Mouse (Mus musculus) hindbrain, embryonic 15.5 days (tissue): ENCODE measurements around the gene Thsd4. TPM values are rescaled to one million over a fixed set of nuclear protein-coding genes. Genes with fewer than 3 reads are reported as not detected.

Source experiments
- ATAC-seq: fragments of 200-750 bp; cut with Nextera tagmentation; 2 replicates; pipeline ENCODE4 v1.8.0; 2017; ENCODE audit warnings: low read depth, moderate number of reproducible peaks, moderate TSS enrichment; ENCODE audit not compliant: low FRiP score
- H3K27ac ChIP-seq: fragments of 300-500 bp; sonication (generic); replicated peaks from 2 replicates; pipeline ENCODE4 v1.5.1; 2015; ENCODE audit warnings: mild to moderate bottlenecking, inconsistent platforms
- H3K27me3 ChIP-seq: fragments of 300-500 bp; sonication (generic); 2 replicates; pipeline ENCODE4 v1.6.1; 2015; ENCODE audit warnings: control low read depth, inconsistent platforms
- H3K36me3 ChIP-seq: fragments of 300-500 bp; sonication (generic); 2 replicates; pipeline ENCODE4 v1.6.1; 2015; ENCODE audit warnings: control low read depth, inconsistent platforms
- H3K4me1 ChIP-seq: fragments of 300-500 bp; sonication (generic); replicated peaks from 2 replicates; pipeline ENCODE4 v1.6.1; 2015; ENCODE audit warnings: control low read depth, inconsistent platforms
- H3K4me2 ChIP-seq: fragments of 300-500 bp; sonication (generic); 2 replicates; pipeline ENCODE4 v1.6.1; 2015; ENCODE audit warnings: moderate library complexity, mild to moderate bottlenecking, inconsistent platforms
- H3K4me3 ChIP-seq: fragments of 300-500 bp; sonication (generic); 2 replicates; pipeline ENCODE4 v1.5.1; 2015; ENCODE audit warnings: mild to moderate bottlenecking, inconsistent platforms
- H3K9ac ChIP-seq: fragments of 300-500 bp; sonication (generic); 2 replicates; pipeline ENCODE4 v1.6.1; 2015; ENCODE audit warnings: inconsistent platforms
- H3K9me3 ChIP-seq: fragments of 300-500 bp; sonication (generic); 2 replicates; pipeline ENCODE4 v1.6.1; 2016; ENCODE audit warnings: control low read depth, inconsistent platforms
- WGBS: fragments of 180-500 bp; shearing (Covaris S2); methylation state at CpG from one replicate; pipeline ENCODE4 v1.1.7; 2015; 5-methylcytosine and 5-hydroxymethylcytosine counted together
- polyA plus RNA-seq: library from polyadenylated mRNA; unstranded; fragments of >200 nt; fragmentation: Nextera tagmentation; extraction: Ambion mirVana; gene quantifications from 2 replicates; pipeline ENCODE4 v1.2.1, GENCODE M21; 2015

Gene Thsd4
- polyA plus RNA-seq, 1 experiment from 2014 or later, result 5.2 TPM

DNA sequence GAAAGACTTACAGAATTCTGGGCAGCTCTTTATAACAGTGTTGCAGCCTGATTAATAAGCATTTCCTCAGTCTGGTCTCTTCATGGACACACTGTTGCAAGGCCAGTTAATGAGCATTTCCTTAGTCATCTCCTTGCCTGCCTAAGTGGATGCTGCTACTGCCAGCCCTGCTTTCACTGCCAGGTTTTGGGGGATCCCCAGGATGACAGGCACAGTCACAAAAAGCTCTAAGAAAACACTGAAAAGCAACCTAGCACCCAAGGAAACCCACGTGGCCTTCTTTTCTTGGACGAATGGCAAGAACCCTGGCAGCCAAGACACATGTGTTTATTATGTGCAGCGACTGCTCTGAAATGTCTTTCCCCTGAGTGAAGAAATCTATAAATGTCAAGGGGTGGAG, 41.8 kb downstream of the Thsd4 start:
- no peaks in the 10 kb centered on the region for H3K36me3 ChIP-seq
- H3K4me1 ChIP-seq, result no peaks in the 10 kb centered on the region
- H3K4me2 ChIP-seq, result no peak overlapping the region
- ATAC-seq, result no peak
- H3K27ac ChIP-seq, result no peak overlapping the region
- WGBS, result 56% methylated on average over 3 of the region's 3 CpGs
- H3K9me3 ChIP-seq, result no peaks in the 10 kb centered on the region
- H3K27me3 ChIP-seq, result no peaks in the 10 kb centered on the region
- no peak overlapping the region for H3K4me3 ChIP-seq
- H3K9ac ChIP-seq, result no peak overlapping the region

DNA sequence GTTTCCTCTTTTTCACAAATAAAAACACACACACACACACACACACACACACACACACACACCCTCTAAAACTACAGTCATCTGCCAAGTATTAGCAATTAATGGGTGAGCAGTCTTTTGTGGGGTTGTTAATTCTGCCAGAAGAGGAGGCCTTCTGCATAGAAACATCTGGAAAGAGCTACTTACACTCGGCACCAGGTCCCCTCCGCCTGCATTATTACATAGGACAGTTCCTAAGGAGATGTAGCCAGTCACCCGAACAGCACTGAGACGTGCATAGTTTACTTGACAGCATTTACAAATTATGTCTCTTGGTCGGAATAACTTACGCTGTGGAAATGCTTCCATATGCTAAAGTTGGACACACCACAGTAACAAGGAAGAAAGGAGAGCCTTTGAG, 43.0 kb downstream of the Thsd4 start:
- no peak overlapping the region for H3K4me2 ChIP-seq
- WGBS, result 53% methylated on average over 6 of the region's 6 CpGs
- no peak overlapping the region for H3K9ac ChIP-seq
- no peaks in the 10 kb centered on the region for H3K9me3 ChIP-seq
- H3K27ac ChIP-seq, result no peak overlapping the region
- no peak for ATAC-seq
- H3K4me3 ChIP-seq, result no peak overlapping the region
- no peaks in the 10 kb centered on the region for H3K36me3 ChIP-seq
- no peaks in the 10 kb centered on the region for H3K27me3 ChIP-seq
- no peaks in the 10 kb centered on the region for H3K4me1 ChIP-seq

DNA sequence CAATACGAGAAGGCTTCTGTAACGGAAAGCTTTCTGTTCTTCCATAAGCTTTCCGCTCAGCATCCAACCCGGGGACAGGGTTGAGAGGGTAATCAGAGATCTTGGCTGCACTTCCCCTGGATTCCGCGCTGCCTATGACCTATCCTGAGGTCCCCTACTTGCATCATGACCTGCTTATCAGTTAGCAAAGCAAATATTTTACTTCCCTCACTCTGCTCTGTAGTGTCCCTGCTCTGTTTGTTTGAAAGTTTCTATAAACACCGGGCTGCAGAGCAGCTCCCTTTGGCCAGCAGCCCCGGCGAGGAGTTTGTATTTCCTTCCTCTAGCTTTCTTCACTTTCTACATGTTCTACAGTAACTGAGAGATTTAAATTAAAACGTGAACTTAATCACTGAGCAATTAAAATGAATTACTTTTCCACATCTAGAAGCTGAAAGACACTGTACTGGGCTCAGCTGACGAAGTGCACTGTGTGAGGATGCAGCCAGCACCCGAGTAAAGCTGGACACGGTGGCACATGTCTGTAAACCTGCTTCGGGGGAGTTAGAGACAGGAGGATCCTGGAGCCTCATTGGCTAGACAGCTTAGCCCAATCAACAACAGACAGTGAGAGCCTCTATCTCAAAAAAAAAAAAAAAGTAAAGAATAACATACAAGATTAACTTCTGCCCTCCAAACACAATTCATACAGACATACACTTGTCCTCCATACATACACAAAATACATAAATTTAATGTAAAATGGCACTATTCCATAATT, 43.7 kb downstream of the Thsd4 start:
- 78% methylated on average over 14 of the region's 14 CpGs for WGBS
- Histone ChIP-seq H3K27me3 (no peaks in the 10 kb centered on the region), H3K9ac (no peak overlapping the region), H3K36me3 (no peaks in the 10 kb centered on the region), H3K4me2 (no peak overlapping the region), H3K4me1 (no peaks in the 10 kb centered on the region), H3K4me3 (no peak overlapping the region), H3K27ac (no peak overlapping the region), H3K9me3 (no peaks in the 10 kb centered on the region)
- ATAC-seq, result no peak

DNA sequence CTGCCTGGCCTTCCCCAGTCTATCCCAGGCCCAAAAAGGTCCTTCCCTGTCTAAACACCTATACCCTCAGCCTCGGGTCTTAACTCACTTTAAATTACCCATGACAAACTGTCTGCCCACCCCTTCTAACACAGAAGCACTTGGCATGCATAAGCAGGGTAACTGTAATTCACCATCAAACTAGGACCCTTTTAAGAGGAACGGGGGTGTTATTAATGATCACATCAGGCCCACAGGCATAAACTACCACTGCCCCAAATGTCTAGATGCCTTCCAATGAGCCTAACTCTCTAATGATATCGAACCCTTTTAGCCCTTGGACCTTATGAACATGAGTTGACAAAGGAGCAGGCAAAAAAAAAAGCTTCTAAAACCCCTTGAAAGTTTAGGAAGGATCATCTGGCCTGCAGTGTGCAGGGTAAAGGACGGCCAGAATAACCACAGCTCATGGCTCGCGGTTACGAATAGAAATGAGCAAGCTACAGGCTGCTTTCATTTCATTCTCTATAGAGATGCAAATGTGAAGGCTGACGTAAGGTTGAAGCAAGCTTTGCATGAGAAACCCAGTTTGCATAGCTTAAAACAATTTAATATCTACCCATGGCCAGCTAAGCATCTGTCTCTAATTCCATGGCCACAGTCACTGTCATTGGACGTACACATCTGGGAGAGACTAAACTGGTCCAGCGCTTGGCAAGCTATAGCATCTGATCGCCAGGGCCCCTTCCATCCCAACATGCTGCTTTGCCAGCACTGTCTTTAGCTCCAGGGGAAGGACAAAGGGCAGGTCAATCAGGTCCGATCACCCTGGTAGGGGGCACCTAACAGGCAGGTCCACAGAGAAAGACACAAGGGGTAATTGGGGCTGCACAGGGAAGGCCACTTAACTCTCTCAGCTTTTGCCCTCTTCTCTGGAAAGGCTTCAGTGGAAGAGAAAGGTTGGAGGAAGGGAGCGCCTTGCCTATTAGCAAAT, 61.5 kb downstream of the Thsd4 start:
- no peaks in the 10 kb centered on the region for H3K36me3 ChIP-seq
- no peak overlapping the region for H3K9ac ChIP-seq
- no peak for ATAC-seq
- peaks cover 39% of the 10 kb centered on the region for H3K4me1 ChIP-seq
- H3K9me3 ChIP-seq, result no peaks in the 10 kb centered on the region
- 35% methylated on average over 13 of the region's 13 CpGs for WGBS
- H3K27ac ChIP-seq, result no peak overlapping the region
- no peak overlapping the region for H3K4me2 ChIP-seq
- no peak overlapping the region for H3K4me3 ChIP-seq
- no peaks in the 10 kb centered on the region; the same call in 1 of the 2 replicates for H3K27me3 ChIP-seq

DNA sequence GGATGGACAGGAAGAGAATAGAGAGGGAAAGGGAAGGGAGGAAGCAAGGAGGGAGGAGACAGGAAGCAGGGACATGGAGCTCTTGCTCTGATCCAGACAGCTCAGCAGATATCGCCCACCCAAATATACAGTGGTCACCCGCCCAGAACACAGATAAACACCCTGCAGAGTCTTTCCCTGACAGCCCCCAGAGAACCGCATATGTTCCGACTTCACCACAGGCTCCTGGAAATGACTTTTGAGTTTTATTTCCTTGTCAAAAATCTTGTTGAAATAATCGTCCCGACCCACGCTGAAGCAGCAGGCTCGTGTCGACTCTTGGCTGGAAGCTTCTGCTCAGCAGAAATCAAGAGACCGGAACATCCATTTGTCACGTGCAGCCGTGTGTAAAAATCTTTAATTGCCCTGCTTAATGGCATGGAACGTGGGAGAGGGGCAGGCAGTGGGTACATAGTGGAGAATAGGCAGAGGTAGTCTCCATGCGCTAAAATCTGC, 63.3 kb downstream of the Thsd4 start:
- Histone ChIP-seq H3K9ac (no peak overlapping the region), H3K9me3 (no peaks in the 10 kb centered on the region), H3K4me2 (peak overlapping the region; percentile 42), H3K4me3 (no peak overlapping the region), H3K36me3 (no peaks in the 10 kb centered on the region), H3K27me3 (no peaks in the 10 kb centered on the region; the same call in 1 of the 2 replicates), H3K4me1 (peaks cover 39% of the 10 kb centered on the region), H3K27ac (peak overlapping the region; percentile 51)
- 0 out of 2 replicates have a peak, but pooled peaks have one; percentile 35 for ATAC-seq
- WGBS, result 23% methylated on average over 14 of the region's 14 CpGs

DNA sequence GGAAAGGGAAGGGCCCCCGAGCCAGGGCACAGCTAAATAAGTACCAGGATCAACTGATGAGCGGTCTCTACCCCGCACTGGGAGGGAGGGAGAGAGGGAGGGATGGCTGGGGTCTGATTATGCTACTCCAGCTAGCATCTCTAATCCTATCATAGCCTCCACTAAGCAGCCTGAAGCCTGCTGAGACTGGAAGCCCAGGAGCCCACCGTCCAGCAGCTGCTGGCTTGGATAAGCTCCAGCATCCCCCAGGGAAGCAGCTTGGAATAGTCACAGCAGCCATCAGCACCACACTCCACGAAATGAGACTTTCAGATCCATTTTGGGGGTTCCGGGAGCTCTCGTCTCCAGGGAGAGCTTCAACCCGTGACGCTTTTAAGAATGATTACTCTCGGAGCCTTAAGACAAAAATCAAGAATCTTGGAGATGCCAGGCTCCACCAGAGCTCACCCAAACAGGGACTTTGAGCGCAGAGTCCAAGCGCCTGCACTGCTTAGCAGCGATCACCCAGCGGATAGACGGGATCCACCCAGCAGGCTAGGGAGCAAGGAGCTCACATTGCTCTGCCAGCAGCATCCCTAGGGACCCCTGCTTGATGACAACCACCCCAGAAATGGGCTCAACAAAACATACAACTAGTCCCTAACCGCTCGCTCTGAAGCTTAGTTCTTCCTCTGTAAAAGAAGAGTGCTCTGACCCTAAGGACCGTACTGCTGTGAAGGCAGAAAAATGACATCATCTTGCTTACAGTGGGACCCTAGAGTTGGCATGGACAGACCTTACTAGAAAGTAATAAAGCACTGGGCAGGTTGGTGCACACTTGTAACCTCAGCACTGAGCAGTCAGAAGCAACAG, 64.3 kb downstream of the Thsd4 start:
- Histone ChIP-seq H3K4me2 (peak overlapping the region; percentile 42), H3K36me3 (no peaks in the 10 kb centered on the region), H3K27ac (peak overlapping the region; percentile 51; the same call in 1 of the 2 replicates), H3K4me3 (no peak overlapping the region), H3K4me1 (peaks cover 39% of the 10 kb centered on the region), H3K27me3 (no peaks in the 10 kb centered on the region; the same call in 1 of the 2 replicates), H3K9ac (no peak overlapping the region), H3K9me3 (no peaks in the 10 kb centered on the region)
- peak; percentile 50 for ATAC-seq
- WGBS, result 40% methylated on average over 18 of the region's 18 CpGs

DNA sequence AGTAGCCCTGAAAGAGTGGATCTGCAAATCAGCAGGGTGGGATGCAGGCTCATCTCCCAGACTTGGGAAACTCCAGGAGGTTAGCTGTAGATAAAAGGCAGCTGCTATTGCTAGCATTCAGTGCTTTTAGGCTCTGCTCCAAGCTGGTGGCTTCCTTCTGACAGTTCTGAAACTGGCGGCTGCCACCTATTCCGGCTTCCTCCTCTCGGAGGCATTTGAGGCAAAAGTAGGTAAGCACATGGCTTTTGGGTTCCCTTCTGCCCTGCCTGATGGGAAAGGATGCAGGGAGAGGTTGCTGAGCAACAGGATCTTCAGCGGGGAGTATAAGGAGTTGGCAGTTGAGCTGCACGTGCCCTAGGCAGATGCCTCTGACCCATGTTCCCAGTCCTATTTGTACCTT, 65.2 kb downstream of the Thsd4 start:
- Histone ChIP-seq H3K4me3 (no peak overlapping the region), H3K4me2 (no peak overlapping the region)

DNA sequence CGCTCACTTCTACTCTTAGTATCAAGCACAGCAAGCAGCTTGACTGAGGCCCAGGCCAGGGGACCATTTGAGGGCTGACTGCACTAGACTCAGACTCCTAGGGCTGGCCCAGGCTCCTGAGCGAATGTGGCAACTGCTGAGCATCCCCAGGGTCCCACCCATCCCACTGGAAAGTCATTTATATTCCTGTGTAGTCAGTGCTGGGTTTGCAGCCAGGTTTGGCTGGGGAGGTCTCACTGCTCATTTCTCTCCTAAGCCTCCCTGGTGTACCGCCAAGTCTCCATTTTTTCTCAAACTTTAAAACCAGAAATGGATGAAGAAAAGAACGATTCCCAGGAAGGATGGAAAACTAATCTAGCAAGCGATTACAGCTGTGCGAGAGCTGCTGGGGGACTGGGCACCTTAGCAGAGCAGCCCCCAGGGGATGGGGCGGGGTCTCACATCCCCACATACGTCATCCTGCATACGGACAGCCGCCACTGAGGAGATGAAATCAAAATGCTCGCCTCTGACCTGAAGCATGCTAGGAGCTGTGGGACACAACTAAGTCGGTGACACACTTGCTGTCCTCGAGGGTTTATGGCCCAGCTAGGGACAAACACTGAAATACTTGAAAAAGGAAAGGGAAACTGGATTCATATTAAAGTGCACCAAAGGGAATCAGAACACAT, 67.3 kb downstream of the Thsd4 start:
- peaks cover 26% of the 10 kb centered on the region for H3K4me1 ChIP-seq
- H3K9me3 ChIP-seq, result no peaks in the 10 kb centered on the region
- 71% methylated on average over 13 of the region's 13 CpGs for WGBS
- no peak for ATAC-seq
- H3K9ac ChIP-seq, result no peak overlapping the region
- H3K4me3 ChIP-seq, result no peak overlapping the region
- H3K27me3 ChIP-seq, result no peaks in the 10 kb centered on the region
- H3K27ac ChIP-seq, result no peak overlapping the region
- no peak overlapping the region for H3K4me2 ChIP-seq
- no peaks in the 10 kb centered on the region for H3K36me3 ChIP-seq

More for the DNA sequence above, 65.2 kb downstream of the Thsd4 start:
- Histone ChIP-seq H3K36me3 (no peaks in the 10 kb centered on the region), H3K27ac (no peak overlapping the region; the same call in 1 of the 2 replicates), H3K9ac (no peak overlapping the region), H3K4me1 (peaks cover 39% of the 10 kb centered on the region), H3K27me3 (no peaks in the 10 kb centered on the region; the same call in 1 of the 2 replicates), H3K9me3 (no peaks in the 10 kb centered on the region)
- ATAC-seq, result no peak
- 31% methylated on average over 5 of the region's 5 CpGs for WGBS

DNA sequence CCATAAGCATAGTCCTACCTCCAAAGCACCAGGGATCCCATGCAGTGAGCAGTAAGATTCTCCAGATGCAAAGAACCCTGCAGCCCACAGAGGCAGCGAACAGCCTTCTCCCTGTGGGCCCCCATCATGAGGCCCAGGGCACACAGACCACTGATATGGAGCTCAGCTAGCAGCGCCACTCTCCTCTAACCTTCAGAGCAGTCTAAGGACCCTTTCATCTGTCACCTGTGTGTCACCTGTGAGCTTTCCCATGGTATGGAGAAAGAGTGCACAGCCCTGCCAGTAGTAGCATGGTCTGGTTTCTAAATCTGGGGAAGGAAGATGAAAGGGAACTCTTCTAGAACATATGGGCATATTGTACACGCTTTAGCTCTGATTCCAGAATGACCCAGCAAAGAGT, 72.3 kb downstream of the Thsd4 start:
- no peak for ATAC-seq
- WGBS, result 92% methylated on average over 3 of the region's 3 CpGs
- H3K4me1 ChIP-seq, result no peaks in the 10 kb centered on the region
- H3K9me3 ChIP-seq, result no peaks in the 10 kb centered on the region
- H3K4me3 ChIP-seq, result no peak overlapping the region
- H3K27me3 ChIP-seq, result no peaks in the 10 kb centered on the region
- no peak overlapping the region for H3K4me2 ChIP-seq
- no peaks in the 10 kb centered on the region for H3K36me3 ChIP-seq
- H3K27ac ChIP-seq, result no peak overlapping the region
- no peak overlapping the region for H3K9ac ChIP-seq

DNA sequence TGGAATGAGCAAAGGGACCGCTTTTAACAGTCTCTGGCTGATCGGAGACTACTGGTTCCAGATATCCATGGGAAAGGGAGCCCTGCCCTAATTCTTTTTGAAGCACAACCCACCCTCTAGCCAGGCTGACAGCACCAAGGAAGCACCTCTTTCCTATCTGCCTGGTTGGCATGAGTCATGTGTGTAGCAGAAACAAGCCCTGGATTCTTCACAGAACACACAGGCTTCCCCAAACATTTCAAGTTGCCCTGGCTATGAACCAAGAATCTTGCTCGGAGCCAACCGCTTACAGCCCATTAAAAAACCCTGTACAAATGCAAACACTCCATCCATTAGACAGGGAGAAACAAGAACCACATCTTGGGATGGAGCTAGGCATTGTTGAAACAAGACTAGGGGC, 76.0 kb downstream of the Thsd4 start:
- Histone ChIP-seq H3K27ac (no peak overlapping the region), H3K36me3 (no peaks in the 10 kb centered on the region), H3K4me2 (no peak overlapping the region), H3K4me1 (no peaks in the 10 kb centered on the region), H3K4me3 (no peak overlapping the region), H3K9me3 (no peaks in the 10 kb centered on the region), H3K9ac (no peak overlapping the region), H3K27me3 (no peaks in the 10 kb centered on the region)
- ATAC-seq, result no peak
- WGBS, result 67% methylated on average over 4 of the region's 4 CpGs

DNA sequence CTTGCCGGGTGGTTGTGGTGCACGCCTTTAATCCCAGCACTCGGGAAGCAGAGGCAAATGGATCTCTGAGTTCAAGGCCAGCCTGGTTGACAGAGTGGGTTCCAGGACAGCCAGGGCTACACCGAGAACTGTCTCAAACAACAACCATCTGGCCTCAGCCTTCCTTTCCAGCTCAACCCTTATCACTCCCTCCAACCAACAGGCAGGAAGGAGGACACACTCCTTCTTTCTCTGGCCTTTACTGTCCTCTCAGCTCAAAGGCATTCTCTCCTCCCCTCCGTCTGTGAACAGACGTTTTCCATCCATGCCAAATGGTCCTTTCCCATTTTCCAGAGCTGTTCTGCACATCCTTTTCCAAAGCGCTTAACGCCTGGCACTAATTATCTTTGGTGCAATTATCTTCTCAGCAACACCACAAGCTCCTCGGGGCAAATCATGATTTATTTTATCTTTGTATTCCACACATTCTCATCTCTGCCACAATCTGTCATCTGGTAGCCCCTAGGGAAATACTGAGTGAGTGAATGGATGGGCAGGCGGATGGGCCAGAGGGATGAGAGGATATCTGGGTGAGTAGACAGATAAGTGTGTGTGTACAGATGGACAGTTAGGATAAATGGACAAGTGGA, 80.5 kb downstream of the Thsd4 start:
- no peaks in the 10 kb centered on the region for H3K27me3 ChIP-seq
- ATAC-seq, result no peak

More for the DNA sequence above, 80.5 kb downstream of the Thsd4 start:
- Histone ChIP-seq H3K4me1 (no peaks in the 10 kb centered on the region), H3K4me2 (no peak overlapping the region), H3K4me3 (no peak overlapping the region), H3K36me3 (no peaks in the 10 kb centered on the region), H3K27ac (no peak overlapping the region), H3K9me3 (no peaks in the 10 kb centered on the region), H3K9ac (no peak overlapping the region)
- 60% methylated on average over 10 of the region's 10 CpGs for WGBS
